In the genomic region with DNA sequence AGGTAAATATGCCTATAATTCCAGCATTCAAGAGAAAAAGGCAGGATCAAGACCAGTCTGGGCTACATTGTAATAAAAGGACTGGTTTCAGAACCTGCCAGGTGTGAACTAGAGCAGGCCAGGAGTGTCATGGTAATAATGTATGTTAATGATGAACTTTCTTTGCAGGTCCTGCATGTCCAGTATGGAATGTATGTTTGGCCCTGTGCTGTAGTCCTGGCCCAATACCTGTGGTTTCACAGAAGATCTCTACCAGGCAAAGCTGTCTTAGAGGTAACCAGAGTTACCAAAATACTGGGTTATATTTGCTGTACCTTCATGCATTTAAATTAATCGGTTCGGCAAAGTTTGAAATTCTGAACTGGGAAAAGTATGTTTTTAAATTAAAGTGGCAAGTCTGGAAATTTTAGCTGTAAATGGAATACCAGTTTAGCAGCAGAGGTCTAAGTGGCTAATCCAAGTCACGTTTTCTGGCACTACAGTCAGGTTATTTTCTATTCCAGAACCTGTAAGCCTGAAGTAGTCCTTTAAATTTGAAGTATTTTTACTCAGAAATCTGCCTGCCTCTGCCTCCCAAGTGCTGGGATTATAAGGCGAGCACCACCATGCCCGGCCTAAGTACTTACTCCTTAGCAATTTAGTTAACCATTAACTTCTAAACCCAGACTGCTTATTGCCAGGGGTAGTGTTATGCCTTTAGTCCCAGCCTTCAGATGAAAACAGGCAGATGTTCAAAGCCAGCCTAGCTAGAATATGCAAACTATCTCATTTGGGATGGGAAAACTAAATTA, we compare ENCODE assay signal across 18 mouse cellular contexts. TPM values are rescaled to one million over a fixed set of nuclear protein-coding genes. Genes with fewer than 3 reads are reported as not detected.
DNase-seq lines count a peak whose midpoint lies in the region; ATAC-seq and TF ChIP-seq lines count a peak whose summit lies in the region.
"Had no signal": no experiment of that assay in that cellular context is flagged by ENCODE, and none has a peak within 500 bp of the region (broad histone marks: within the 10 kb centered on the region; RNA-seq: fewer than 3 reads in every experiment).

No protein-coding gene starts in this region.

- no peak overlapping the region for H3ac ChIP-seq in myocyte (ENCODE audit: control insufficient read depth, insufficient read length)

- 81% methylated on average over 5 of the region's 5 CpGs for WGBS in embryonic facial prominence, embryonic 12.5 days
- WGBS in embryonic facial prominence, embryonic 10.5 days: 83% methylated on average over 5 of the region's 5 CpGs
- 74% methylated on average over 5 of the region's 5 CpGs for WGBS in kidney, postnatal 0 days

- H3K27ac ChIP-seq in embryonic facial prominence, embryonic 12.5 days: 0 out of 2 replicates have a peak overlapping the region, but pooled peaks have one; percentile 46
- H3K27ac ChIP-seq in embryonic facial prominence, embryonic 10.5 days (replicated peaks): no peak overlapping the region
- peak overlapping the region; percentile 38; the same call in 1 of the 2 replicates for H3K27ac ChIP-seq in kidney, postnatal 0 days
- no peak overlapping the region for H3K27ac ChIP-seq in MEL (ENCODE audit: control insufficient read depth, low read depth, low read length)
- H3K27ac ChIP-seq: embryonic facial prominence, embryonic 13.5 days; stomach, embryonic 15.5 days had no signal

- H3K4me3 ChIP-seq in embryonic facial prominence, embryonic 12.5 days: no peak overlapping the region
- no peak overlapping the region for H3K4me3 ChIP-seq in embryonic facial prominence, embryonic 10.5 days
- no peak overlapping the region for H3K4me3 ChIP-seq in kidney, postnatal 0 days (replicated peaks; ENCODE audit: low read depth, low read length)
- H3K4me3 ChIP-seq in MEL (ENCODE audit: control insufficient read depth in 1 of 2, insufficient read depth in 1 of 2, low read depth in 2 of 2, low read length in 2 of 2): no peak overlapping the region
- no peak overlapping the region for H3K4me3 ChIP-seq in myocyte
- H3K4me3 ChIP-seq: embryonic facial prominence, embryonic 13.5 days; heart, embryonic 13.5 days; stomach, embryonic 15.5 days had no signal

- ATAC-seq in embryonic facial prominence, embryonic 12.5 days (ENCODE audit: insufficient number of reproducible peaks, insufficient read depth, low FRiP score, low TSS enrichment): no peak
- ATAC-seq in kidney, postnatal 0 days (replicated peaks; ENCODE audit: low FRiP score, low read depth): no peak
- ATAC-seq: hindbrain, embryonic 16.5 days; intestine, embryonic 16.5 days had no signal

- TF ChIP-seq RAD21 in MEL (IDR thresholded peaks at IDR 0.05; ENCODE audit: low read depth, low read length): no peak

- H3K9ac ChIP-seq in embryonic facial prominence, embryonic 12.5 days: no peak overlapping the region
- no peak overlapping the region for H3K9ac ChIP-seq in kidney, postnatal 0 days (ENCODE audit: low read depth, low read length)
- H3K9ac ChIP-seq in MEL (ENCODE audit: control insufficient read depth, low read depth, low read length, poor library complexity, severe bottlenecking): 0 out of 2 replicates have a peak overlapping the region, but pooled peaks have one; percentile 0
- H3K9ac ChIP-seq: embryonic facial prominence, embryonic 13.5 days; stomach, embryonic 15.5 days had no signal

- H3K4me2 ChIP-seq in embryonic facial prominence, embryonic 12.5 days (replicated peaks): no peak overlapping the region
- no peak overlapping the region for H3K4me2 ChIP-seq in kidney, postnatal 0 days (ENCODE audit: low read length)
- peak overlapping the region; percentile 7 for H3K4me2 ChIP-seq in myocyte (ENCODE audit: low read depth)
- H3K4me2 ChIP-seq: embryonic facial prominence, embryonic 13.5 days; heart, embryonic 13.5 days; stomach, embryonic 15.5 days had no signal

- no peak for TF ChIP-seq CTCF in kidney, postnatal 0 days (IDR thresholded peaks at IDR 0.05; ENCODE audit: low read depth)
- TF ChIP-seq CTCF in MEL (IDR thresholded peaks at IDR 0.05 in 2 of 3, conservative IDR thresholded peaks at IDR 0.05 in 1 of 3; ENCODE audit: control insufficient read depth in 1 of 3, insufficient read depth in 1 of 3, low read depth in 2 of 3, low read length in 3 of 3, poor library complexity in 1 of 3, severe bottlenecking in 1 of 3): no peak

- H3K9me3 ChIP-seq in embryonic facial prominence, embryonic 12.5 days: no peaks in the 10 kb centered on the region
- H3K9me3 ChIP-seq in embryonic facial prominence, embryonic 10.5 days: no peaks in the 10 kb centered on the region
- H3K9me3 ChIP-seq in kidney, postnatal 0 days (replicated peaks; ENCODE audit: low read length): no peaks in the 10 kb centered on the region
- H3K9me3 ChIP-seq in MEL (replicated peaks; ENCODE audit: insufficient read depth, low read length): no peaks in the 10 kb centered on the region
- H3K9me3 ChIP-seq: embryonic facial prominence, embryonic 13.5 days; heart, embryonic 13.5 days; stomach, embryonic 15.5 days had no signal

- H3K79me2 ChIP-seq in MEL (ENCODE audit: control insufficient read depth, insufficient read depth, low read length, poor library complexity) (peaks cover 63% of the 10 kb centered on the region), myocyte (ENCODE audit: control insufficient read depth, insufficient read depth) (peaks cover 45% of the 10 kb centered on the region)

- peaks cover 32% of the 10 kb centered on the region for H3K36me3 ChIP-seq in embryonic facial prominence, embryonic 12.5 days
- H3K36me3 ChIP-seq in embryonic facial prominence, embryonic 10.5 days (replicated peaks): peaks cover 66% of the 10 kb centered on the region
- 0 out of 2 replicates have a peak, but pooled peaks cover 9% of the 10 kb centered on the region for H3K36me3 ChIP-seq in kidney, postnatal 0 days (ENCODE audit: insufficient read depth, low read length)
- H3K36me3 ChIP-seq in MEL (ENCODE audit: control insufficient read depth in 1 of 2, insufficient read depth in 2 of 2, low read length in 2 of 2) (peaks cover 21 to 47% of the 10 kb centered on the region in 2 experiments), myocyte (ENCODE audit: control insufficient read depth, insufficient read depth) (peaks cover 44% of the 10 kb centered on the region)

- H3K27me3 ChIP-seq in embryonic facial prominence, embryonic 12.5 days: no peaks in the 10 kb centered on the region
- H3K27me3 ChIP-seq in embryonic facial prominence, embryonic 10.5 days (replicated peaks; ENCODE audit: low read depth, poor library complexity, severe bottlenecking): no peaks in the 10 kb centered on the region
- H3K27me3 ChIP-seq in kidney, postnatal 0 days (ENCODE audit: insufficient read depth, low read length): no peaks in the 10 kb centered on the region
- H3K27me3 ChIP-seq in MEL (ENCODE audit: control insufficient read depth in 1 of 2, insufficient read depth in 2 of 2, low read length in 2 of 2) (no peaks in the 10 kb centered on the region), myocyte (ENCODE audit: control insufficient read depth, insufficient read depth, insufficient read length) (no peaks in the 10 kb centered on the region)
- H3K27me3 ChIP-seq: embryonic facial prominence, embryonic 13.5 days; heart, embryonic 13.5 days; stomach, embryonic 15.5 days had no signal

- no peak for DNase-seq in embryonic facial prominence, embryonic 10.5 days (ENCODE audit: low spot score)
- no peak for DNase-seq in kidney, postnatal 0 days (ENCODE audit: low spot score)
- no peak for DNase-seq in kidney, adult 8-10 months
- DNase-seq in MEL (ENCODE audit: low read depth, low spot score): peak; percentile 66
- DNase-seq in heart, postnatal 25 days (ENCODE audit: low spot score): no peak
- DNase-seq: cerebellum, adult 9-10 months; heart, adult 11 months; kidney, postnatal 4 days; lung, adult 18-20 months; retina, postnatal 1 day; thymus, adult 18-20 months had no signal

- TF ChIP-seq POLR2A in MEL (IDR thresholded peaks at IDR 0.05; ENCODE audit: control insufficient read depth in 1 of 2, insufficient read depth in 1 of 2, low read depth in 1 of 2, low read length in 2 of 2, poor library complexity in 1 of 2) (peak; percentile 31 to 36; a peak in 1 of 4 replicates), myocyte (IDR thresholded peaks at IDR 0.05; ENCODE audit: insufficient read length, low read depth) (no peak)

- TF ChIP-seq EP300 in MEL (IDR thresholded peaks at IDR 0.05; ENCODE audit: low read depth in 1 of 2, low read length in 2 of 2): 0 out of 4 replicates have a peak, but pooled peaks of 1 of the 2 experiments have one; percentile 10

- H3K4me1 ChIP-seq in embryonic facial prominence, embryonic 12.5 days: peaks cover 17% of the 10 kb centered on the region
- H3K4me1 ChIP-seq in embryonic facial prominence, embryonic 10.5 days: peaks cover 30% of the 10 kb centered on the region
- H3K4me1 ChIP-seq in kidney, postnatal 0 days (replicated peaks; ENCODE audit: insufficient read depth, low read length): peaks cover 9% of the 10 kb centered on the region; the same call in 1 of the 2 replicates
- peaks cover 5 to 13% of the 10 kb centered on the region in 2 experiments; a peak in 3 of 4 replicates for H3K4me1 ChIP-seq in MEL (ENCODE audit: control insufficient read depth in 1 of 2, insufficient read depth in 2 of 2, low read length in 2 of 2)

- intact Hi-C loops in heart, postnatal 25 days (cut with DNase I): no loop called here

RNA-seq across cellular contexts. Expression of gene Mfsd11, which starts 4.0 kb away (rescaled TPM):
- polyA plus RNA-seq in embryonic facial prominence, embryonic 12.5 days (2016; fragmentation: Nextera tagmentation; extraction: Ambion mirVana): 47.8 and 51.2 TPM in 2 replicates
- polyA plus RNA-seq in embryonic facial prominence, embryonic 10.5 days (2016; fragmentation: Nextera tagmentation; extraction: Ambion mirVana): 23.8 and 26.8 TPM in 2 replicates
- 48.4 and 53.6 TPM in 2 replicates for polyA plus RNA-seq in kidney, postnatal 0 days (2015; fragmentation: Nextera tagmentation; extraction: Ambion mirVana)
- 25.7 and 36.3 TPM in 2 replicates for total RNA-seq in MEL (2012; rRNA removed)
- polyA plus RNA-seq in MEL (2012; ENCODE audit: insufficient read depth in 1 of 2, insufficient read length in 2 of 2, low read depth in 1 of 2, low replicate concordance in 2 of 2, missing spikeins in 1 of 2) (10 to 100 TPM in 1 of 2 experiments, not detected in 1; 25.4 TPM), myocyte (2012; fragmentation: generic; extraction: Trizol) (40.0 TPM)
- total RNA-seq in heart, postnatal 25 days (2021): 10 to 100 TPM; 34.0 to 36.9 TPM

RNA-seq across cellular contexts. Expression of gene Srsf2, which starts 4.6 kb away (rescaled TPM):
- polyA plus RNA-seq in embryonic facial prominence, embryonic 12.5 days (2016; fragmentation: Nextera tagmentation; extraction: Ambion mirVana): 915 and 968 TPM in 2 replicates
- polyA plus RNA-seq in embryonic facial prominence, embryonic 10.5 days (2016; fragmentation: Nextera tagmentation; extraction: Ambion mirVana): 890 and 902 TPM in 2 replicates
- polyA plus RNA-seq in kidney, postnatal 0 days (2015; fragmentation: Nextera tagmentation; extraction: Ambion mirVana): 664 and 665 TPM in 2 replicates
- total RNA-seq in MEL (2012; rRNA removed): 434 and 453 TPM in 2 replicates
- polyA plus RNA-seq in MEL (2012; ENCODE audit: insufficient read depth in 1 of 2, insufficient read length in 2 of 2, low read depth in 1 of 2, low replicate concordance in 2 of 2, missing spikeins in 1 of 2): 1,000 to 10,000 TPM in 1 of 2 experiments, 100 to 1,000 TPM in 1; 257 to 1,128 TPM
- polyA plus RNA-seq in myocyte (2012; fragmentation: generic; extraction: Trizol): 145 TPM
- total RNA-seq in heart, postnatal 25 days (2021): 100 to 1,000 TPM in 1 of 2 experiments, 10 to 100 TPM in 1; 97.1 to 103 TPM

RNA-seq across cellular contexts. Expression of gene Jmjd6, which starts 5.0 kb away (rescaled TPM):
- 79.2 and 80.5 TPM in 2 replicates for polyA plus RNA-seq in embryonic facial prominence, embryonic 12.5 days (2016; fragmentation: Nextera tagmentation; extraction: Ambion mirVana)
- polyA plus RNA-seq in embryonic facial prominence, embryonic 10.5 days (2016; fragmentation: Nextera tagmentation; extraction: Ambion mirVana): 88.3 and 97.5 TPM in 2 replicates
- polyA plus RNA-seq in kidney, postnatal 0 days (2015; fragmentation: Nextera tagmentation; extraction: Ambion mirVana): 52.8 and 54.1 TPM in 2 replicates
- 159 and 175 TPM in 2 replicates for total RNA-seq in MEL (2012; rRNA removed)
- polyA plus RNA-seq in MEL (2012; ENCODE audit: insufficient read depth in 1 of 2, insufficient read length in 2 of 2, low read depth in 1 of 2, low replicate concordance in 2 of 2, missing spikeins in 1 of 2) (100 to 1,000 TPM in 1 of 2 experiments, not detected in 1; 192 TPM), myocyte (2012; fragmentation: generic; extraction: Trizol) (55.1 TPM)
- total RNA-seq in heart, postnatal 25 days (2021): 10 to 100 TPM; 37.1 to 37.7 TPM

RNA-seq across cellular contexts. Expression of gene Mettl23, which starts 5.2 kb away (rescaled TPM):
- polyA plus RNA-seq in embryonic facial prominence, embryonic 12.5 days (2016; fragmentation: Nextera tagmentation; extraction: Ambion mirVana): 63.7 and 71.2 TPM in 2 replicates
- 56.9 and 58.1 TPM in 2 replicates for polyA plus RNA-seq in embryonic facial prominence, embryonic 10.5 days (2016; fragmentation: Nextera tagmentation; extraction: Ambion mirVana)
- 60.2 and 71.5 TPM in 2 replicates for polyA plus RNA-seq in kidney, postnatal 0 days (2015; fragmentation: Nextera tagmentation; extraction: Ambion mirVana)
- 63.9 and 69.9 TPM in 2 replicates for total RNA-seq in MEL (2012; rRNA removed)
- polyA plus RNA-seq in MEL (2012; ENCODE audit: insufficient read depth in 1 of 2, insufficient read length in 2 of 2, low read depth in 1 of 2, low replicate concordance in 2 of 2, missing spikeins in 1 of 2) (10 to 100 TPM in 1 of 2 experiments, not detected in 1; 58.5 TPM), myocyte (2012; fragmentation: generic; extraction: Trizol) (34.0 TPM)
- 10 to 100 TPM; 36.6 to 39.4 TPM for total RNA-seq in heart, postnatal 25 days (2021)

RNA-seq across cellular contexts. Expression of gene Mxra7, which starts 20.4 kb away (rescaled TPM):
- polyA plus RNA-seq in embryonic facial prominence, embryonic 12.5 days (2016; fragmentation: Nextera tagmentation; extraction: Ambion mirVana): 31.7 and 34.1 TPM in 2 replicates
- 18.1 and 23.2 TPM in 2 replicates for polyA plus RNA-seq in embryonic facial prominence, embryonic 10.5 days (2016; fragmentation: Nextera tagmentation; extraction: Ambion mirVana)
- polyA plus RNA-seq in kidney, postnatal 0 days (2015; fragmentation: Nextera tagmentation; extraction: Ambion mirVana): 17.6 and 18.3 TPM in 2 replicates
- 2.7 and 2.9 TPM in 2 replicates for total RNA-seq in MEL (2012; rRNA removed)
- 1 to 10 TPM in 1 of 2 experiments, not detected in 1; 9.3 TPM for polyA plus RNA-seq in MEL (2012; ENCODE audit: insufficient read depth in 1 of 2, insufficient read length in 2 of 2, low read depth in 1 of 2, low replicate concordance in 2 of 2, missing spikeins in 1 of 2)
- 126 TPM for polyA plus RNA-seq in myocyte (2012; fragmentation: generic; extraction: Trizol)
- total RNA-seq in heart, postnatal 25 days (2021): 10 to 100 TPM; 17.2 to 23.2 TPM

Comparison
In these comparisons a context has a peak if more than half of its experiments do, and no peak if none do; other contexts are left out.
1. H3K27ac ChIP-seq: peak in embryonic facial prominence, embryonic 12.5 days (single experiment) and kidney, postnatal 0 days (single experiment); none in embryonic facial prominence, embryonic 10.5 days (single experiment) and MEL (single experiment).